Mouse (Mus musculus) G1E (cell line): ENCODE measurements at regions not wholly inside any gene's neighbourhood (a gene's known extent, or its start where the extent isn't known, plus 50 kb on each side); places are given as distances from the start of the nearest gene placed in this dataset.

Source experiments
- ATAC-seq: 2 replicates; pipeline ENCODE4 v1.8.0; 2016; ENCODE audit warnings: mild to moderate bottlenecking; ENCODE audit not compliant: insufficient number of reproducible peaks, poor library complexity, low FRiP score, severe bottlenecking; ENCODE audit errors: extremely low read depth
- DNase-seq: peaks from one replicate; pipeline ENCODE4 v3.0.0; 2012; ENCODE audit warnings: low spot score
- H3K27me3 ChIP-seq: 2 replicates; pipeline ENCODE4 v1.6.1; 2012; ENCODE audit warnings: mild to moderate bottlenecking, low read length, inconsistent platforms; ENCODE audit not compliant: insufficient read depth
- H3K36me3 ChIP-seq: replicated peaks from 2 replicates; pipeline ENCODE3; 2012; ENCODE audit warnings: mild to moderate bottlenecking, inconsistent platforms
- H3K4me1 ChIP-seq: 2 replicates; pipeline ENCODE4 v1.6.1; 2012; ENCODE audit warnings: low read depth, low read length, inconsistent platforms, mixed read lengths; ENCODE audit not compliant: insufficient read depth
- H3K4me3 ChIP-seq: 2 replicates; pipeline ENCODE4 v1.5.1; 2012; ENCODE audit warnings: low read depth, mild to moderate bottlenecking, inconsistent platforms, low read length, moderate library complexity, mixed read lengths
- H3K9me3 ChIP-seq: replicated peaks from 2 replicates; pipeline ENCODE4 v1.6.1; 2012; ENCODE audit warnings: inconsistent platforms
- CTCF ChIP-seq: IDR thresholded peaks from 2 replicates; pipeline ENCODE4 v1.5.1; 2012; ENCODE audit warnings: low read depth, low read length, inconsistent platforms, mixed read lengths
- GATA1 ChIP-seq: IDR thresholded peaks from 2 replicates; pipeline ENCODE4 v1.6.1; 2012; ENCODE audit warnings: borderline replicate concordance, low read length, inconsistent platforms, mixed read lengths
- GATA2 ChIP-seq: IDR thresholded peaks from 2 replicates; pipeline ENCODE4 v1.6.1; 2012; ENCODE audit warnings: low read depth, low read length, inconsistent platforms, borderline replicate concordance
- POLR2AphosphoS5 ChIP-seq: IDR thresholded peaks from 2 replicates; pipeline ENCODE4 v1.6.1; 2012; ENCODE audit warnings: low read depth, low read length, inconsistent platforms; ENCODE audit not compliant: insufficient replicate concordance
- TAL1 ChIP-seq: conservative IDR thresholded peaks from 2 replicates; pipeline ENCODE4 v1.6.1; 2012; ENCODE audit warnings: low read depth, low read length, inconsistent platforms, mixed read lengths

GRCm38 (mm10) chr14:24579153-24579795, 92.3 kb downstream of the Rps24 start:
- Histone ChIP-seq H3K4me3 (no peak overlapping the region), H3K4me1 (no peaks in the 10 kb centered on the region), H3K9me3 (no peaks in the 10 kb centered on the region), H3K36me3 (no peaks in the 10 kb centered on the region), H3K27me3 (peaks cover 6% of the 10 kb centered on the region; the same call in 1 of the 2 replicates)
- DNase-seq (no peak), ATAC-seq (no peak)
- TF ChIP-seq CTCF (no peak), TAL1 (no peak), POLR2AphosphoS5 (no peak), GATA1 (no peak), GATA2 (no peak)

GRCm38 (mm10) chr14:24586133-24586908, 99.4 kb downstream of the Rps24 start:
- TF ChIP-seq CTCF: no peak
- no peak for TF ChIP-seq GATA2
- TF ChIP-seq POLR2AphosphoS5: no peak
- no peak for TF ChIP-seq GATA1
- TF ChIP-seq TAL1: no peak
- Histone ChIP-seq H3K9me3 (no peaks in the 10 kb centered on the region), H3K4me3 (no peak overlapping the region), H3K27me3 (no peaks in the 10 kb centered on the region), H3K36me3 (no peaks in the 10 kb centered on the region), H3K4me1 (no peaks in the 10 kb centered on the region)
- ATAC-seq (no peak), DNase-seq (no peak)

GRCm38 (mm10) chr14:24586982-24587672, 100.2 kb downstream of the Rps24 start:
- H3K4me1 ChIP-seq: no peaks in the 10 kb centered on the region
- H3K9me3 ChIP-seq: no peaks in the 10 kb centered on the region
- H3K36me3 ChIP-seq: no peaks in the 10 kb centered on the region
- ATAC-seq (no peak), DNase-seq (no peak)
- TF ChIP-seq GATA1 (no peak), TAL1 (no peak), CTCF (no peak), GATA2 (no peak), POLR2AphosphoS5 (no peak)
- H3K4me3 ChIP-seq: no peak overlapping the region
- H3K27me3 ChIP-seq: no peaks in the 10 kb centered on the region

- DNase-seq: no peak
- TF ChIP-seq POLR2AphosphoS5: no peak
- Histone ChIP-seq H3K9me3 (no peaks in the 10 kb centered on the region), H3K36me3 (no peaks in the 10 kb centered on the region), H3K27me3 (no peaks in the 10 kb centered on the region), H3K4me1 (no peaks in the 10 kb centered on the region), H3K4me3 (no peak overlapping the region)
- no peak for ATAC-seq
Measured at GRCm38 (mm10) chr14:24588041-24588440, 101.1 kb downstream of the Rps24 start.

GRCm38 (mm10) chr14:24606444-24607173, 119.7 kb downstream of the Rps24 start:
- TF ChIP-seq CTCF (no peak), POLR2AphosphoS5 (no peak), GATA2 (no peak), TAL1 (no peak), GATA1 (no peak)
- ATAC-seq (no peak), DNase-seq (no peak)
- no peaks in the 10 kb centered on the region for H3K36me3 ChIP-seq
- peaks cover 14% of the 10 kb centered on the region for H3K9me3 ChIP-seq
- no peaks in the 10 kb centered on the region for H3K4me1 ChIP-seq
- no peak overlapping the region for H3K4me3 ChIP-seq
- H3K27me3 ChIP-seq: no peaks in the 10 kb centered on the region

- no peaks in the 10 kb centered on the region for H3K27me3 ChIP-seq
- peaks cover 17% of the 10 kb centered on the region for H3K9me3 ChIP-seq
- H3K36me3 ChIP-seq: no peaks in the 10 kb centered on the region
- no peaks in the 10 kb centered on the region for H3K4me1 ChIP-seq
- TF ChIP-seq GATA2 (no peak), POLR2AphosphoS5 (no peak), GATA1 (no peak), TAL1 (no peak), CTCF (no peak)
- ATAC-seq (no peak), DNase-seq (no peak)
- no peak overlapping the region for H3K4me3 ChIP-seq
Measured at GRCm38 (mm10) chr14:24608356-24608755, 121.4 kb downstream of the Rps24 start.
